Mouse (Mus musculus) liver, adult 2 months (tissue): Measurements from ENCODE around the gene Rhox4b. TPM values are rescaled to one million over a fixed set of nuclear protein-coding genes. Genes with fewer than 3 reads are reported as not detected.
"Not testable (repeated sequence)": the region's sequence is repeated elsewhere in the genome, so short reads cannot be mapped to it uniquely, and the experiment has no call there.

Experiments used
- DNase-seq: peaks from one replicate; pipeline ENCODE4 v3.0.0-alpha.2; 2011; ENCODE audit warnings: low read depth, low spot score; ENCODE audit errors: extremely low read depth
- H3K27ac ChIP-seq: fragments of 200-500 bp; replicated peaks from 2 replicates; pipeline ENCODE4 v1.5.1; 2012; ENCODE audit warnings: low read depth, mild to moderate bottlenecking, control low read depth, inconsistent platforms, low read length; ENCODE audit not compliant: insufficient read depth
- H3K27me3 ChIP-seq: fragments of 200-500 bp; 2 replicates; pipeline ENCODE4 v1.6.1; 2012; ENCODE audit warnings: mild to moderate bottlenecking, moderate library complexity, low read length, inconsistent platforms; ENCODE audit not compliant: control insufficient read depth, insufficient read depth
- H3K36me3 ChIP-seq: fragments of 200-500 bp; 2 replicates; pipeline ENCODE4 v1.6.1; 2012; ENCODE audit warnings: low read length, inconsistent platforms; ENCODE audit not compliant: control insufficient read depth, insufficient read depth
- H3K4me1 ChIP-seq: fragments of 200-500 bp; 2 replicates; pipeline ENCODE4 v1.6.1; 2011; ENCODE audit warnings: low read length; ENCODE audit not compliant: control insufficient read depth, insufficient read depth
- H3K4me3 ChIP-seq: fragments of 200-500 bp; 2 replicates; pipeline ENCODE4 v1.5.1; 2011; ENCODE audit warnings: low read depth, mild to moderate bottlenecking, control low read depth, low read length, moderate library complexity; ENCODE audit not compliant: insufficient read depth
- H3K79me2 ChIP-seq: fragments of 200-500 bp; 2 replicates; pipeline ENCODE4 v1.6.1; 2012; ENCODE audit warnings: inconsistent platforms, mild to moderate bottlenecking, low read length, moderate library complexity; ENCODE audit not compliant: control insufficient read depth, insufficient read depth
- H3K9ac ChIP-seq: fragments of 200-500 bp; 2 replicates; pipeline ENCODE4 v1.6.1; 2012; ENCODE audit warnings: low read depth, mild to moderate bottlenecking, control low read depth, inconsistent platforms, low read length
- WGBS: fragments of 180-500 bp; shearing (Covaris S2); methylation state at CpG from one replicate; pipeline ENCODE4 v1.1.7; 2018; 5-methylcytosine and 5-hydroxymethylcytosine counted together
- polyA plus RNA-seq: library from polyadenylated mRNA; depleted of rRNA; stranded (reverse); fragments of >200 nt; gene quantifications from 2 replicates; pipeline ENCODE4 v1.2.3, GENCODE M21; 2012; rRNA removed
- total RNA-seq: library from RNA; depleted of rRNA; stranded (reverse); fragments of >200 nt; gene quantifications from 2 replicates; pipeline ENCODE4 v1.2.3, GENCODE M21; 2014; rRNA removed

Rhox4b gene
- total RNA-seq = not detected in 2 replicates
- not detected in 2 replicates for polyA plus RNA-seq

DNA sequence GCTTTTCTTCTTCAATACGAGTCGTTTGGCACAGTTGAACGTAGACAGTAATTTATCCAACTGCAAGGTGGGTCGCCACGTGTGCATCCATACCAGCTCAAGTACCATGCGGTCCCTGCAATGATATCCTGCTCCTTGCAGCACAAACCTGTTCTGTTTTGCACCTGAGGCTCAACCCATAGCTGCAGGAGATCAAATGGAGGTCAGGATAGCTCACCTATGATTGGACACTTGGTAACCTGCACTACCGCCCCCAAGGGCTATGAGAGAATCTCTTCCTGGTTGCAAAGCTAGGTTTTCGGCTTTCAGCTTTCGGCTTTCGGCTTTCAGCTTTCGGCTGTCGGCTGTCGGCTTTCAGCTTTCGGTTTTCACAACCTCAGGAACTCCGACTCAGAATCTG lies at the start of gene Rhox4b:
TSS of gene Rhox4b (plus strand) at position 301 of the 400 bp plus-strand sequence.
- WGBS = 89% methylated on average over 14 of the region's 15 CpGs

GRCm38 (mm10) chrX:37390548-37390947 lies 41.7 kb upstream of the Rhox4b start, which contains the start of gene Rhox4a2:
Gene Rhox4a2 (plus strand): TSS chrX:37390848.
- WGBS = 92% methylated on average over 8 of the region's 16 CpGs
- H3K36me3 ChIP-seq, H3K4me1 ChIP-seq, H3K4me3 ChIP-seq, H3K79me2 ChIP-seq, H3K27ac ChIP-seq, DNase-seq, H3K9ac ChIP-seq, H3K27me3 ChIP-seq: not testable (repeated sequence)

More for the DNA sequence above, at the start of gene Rhox4b:
- H3K27me3 ChIP-seq, H3K4me1 ChIP-seq, H3K36me3 ChIP-seq, H3K9ac ChIP-seq, H3K4me3 ChIP-seq, H3K27ac ChIP-seq, DNase-seq, H3K79me2 ChIP-seq: not testable (repeated sequence)

DNA sequence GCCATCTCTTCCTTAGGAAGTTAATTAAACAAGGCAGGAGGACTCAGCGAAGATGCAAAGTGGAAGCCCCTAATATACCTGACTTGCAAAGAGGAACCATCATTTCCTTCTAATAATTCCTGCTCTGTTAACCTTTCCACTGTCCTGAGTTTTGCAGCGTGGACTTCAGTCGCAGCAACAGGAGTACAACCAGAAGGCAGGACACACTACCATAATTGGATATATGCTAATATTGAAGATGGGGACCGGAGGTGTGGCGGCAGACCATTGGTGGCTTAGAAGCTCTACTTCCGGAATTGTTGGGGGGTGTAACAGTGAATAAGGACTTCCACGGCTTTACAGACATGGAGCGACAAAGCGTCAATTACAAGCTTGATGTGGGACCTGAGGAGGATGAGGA lies 20.5 kb upstream of the Rhox4b start, which contains the start of gene Rhox2b:
TSS of gene Rhox2b (plus strand) at position 301 of the 400 bp plus-strand sequence.
- not testable (repeated sequence) for H3K27me3 ChIP-seq, H3K79me2 ChIP-seq, H3K4me1 ChIP-seq, DNase-seq, H3K9ac ChIP-seq, H3K36me3 ChIP-seq, H3K4me3 ChIP-seq, H3K27ac ChIP-seq
- no CpG with 5 or more reads among the region's 9 CpGs for WGBS

DNA sequence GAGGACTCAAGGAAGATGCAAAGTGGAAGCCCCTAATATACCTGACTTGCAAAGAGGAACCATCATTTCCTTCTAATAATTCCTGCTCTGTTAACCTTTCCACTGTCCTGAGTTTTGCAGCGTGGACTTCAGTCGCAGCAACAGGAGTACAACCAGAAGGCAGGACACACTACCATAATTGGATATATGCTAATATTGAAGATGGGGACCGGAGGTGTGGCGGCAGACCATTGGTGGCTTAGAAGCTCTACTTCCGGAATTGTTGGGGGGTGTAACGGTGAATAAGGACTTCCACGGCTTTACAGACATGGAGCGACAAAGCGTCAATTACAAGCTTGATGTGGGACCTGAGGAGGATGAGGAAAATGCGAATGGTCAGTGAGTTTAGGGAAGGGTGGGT lies 21.1 kb downstream of the Rhox4b start, which contains the start of gene Rhox2c:
TSS of gene Rhox2c (plus strand) at position 301 of the 400 bp plus-strand sequence.
- DNase-seq, H3K27ac ChIP-seq, H3K4me3 ChIP-seq, H3K9ac ChIP-seq, H3K79me2 ChIP-seq, H3K4me1 ChIP-seq, H3K27me3 ChIP-seq, H3K36me3 ChIP-seq: not testable (repeated sequence)
- WGBS = 94% methylated on average over 3 of the region's 10 CpGs

DNA sequence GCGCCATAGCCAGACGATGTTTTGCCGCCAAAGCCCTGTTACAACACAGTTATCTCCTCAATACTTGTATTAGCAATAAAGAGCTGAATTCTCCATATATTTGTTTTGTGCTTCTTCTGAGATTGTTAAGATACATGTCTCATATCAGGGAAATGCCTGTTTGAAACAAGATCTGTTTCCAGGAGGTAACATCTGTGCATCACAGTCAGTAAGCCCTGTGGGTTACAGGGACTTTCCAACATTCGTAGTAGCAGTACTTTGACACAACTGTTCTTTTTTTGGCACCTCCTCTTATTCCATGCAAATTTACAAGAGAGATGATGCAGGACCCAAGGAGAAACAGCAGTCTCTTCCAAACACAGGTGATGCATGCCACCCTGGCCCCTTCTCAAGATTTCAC lies 26.0 kb downstream of the Rhox4b start, which contains the start of gene Rhox3c:
TSS of gene Rhox3c (plus strand) at position 301 of the 400 bp plus-strand sequence.
- not testable (repeated sequence) for H3K27me3 ChIP-seq, H3K4me1 ChIP-seq, H3K36me3 ChIP-seq, DNase-seq, H3K27ac ChIP-seq, H3K9ac ChIP-seq, H3K79me2 ChIP-seq, H3K4me3 ChIP-seq
- 95% methylated on average over 3 of the region's 4 CpGs for WGBS

DNA sequence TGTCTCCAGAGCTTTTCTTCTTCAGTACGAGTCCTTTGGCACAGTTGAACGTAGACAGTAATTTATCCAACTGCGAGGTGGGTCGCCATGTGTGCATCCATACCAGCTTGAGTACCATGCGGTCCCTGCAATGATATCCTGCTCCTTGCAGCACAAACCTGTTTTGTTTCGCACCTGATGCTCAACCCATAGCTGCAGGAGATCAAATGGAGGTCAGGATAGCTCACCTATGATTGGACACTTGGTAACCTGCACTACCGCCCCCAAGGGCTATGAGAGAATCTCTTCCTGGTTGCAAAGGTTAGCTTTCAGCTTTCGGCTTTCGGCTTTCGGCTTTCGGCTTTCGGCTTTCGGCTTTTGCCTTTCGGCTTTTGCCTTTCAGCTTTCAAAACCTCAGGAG lies 47.7 kb downstream of the Rhox4b start, which contains the start of gene Rhox4c:
TSS of gene Rhox4c (plus strand) at position 301 of the 400 bp plus-strand sequence.
- H3K9ac ChIP-seq, H3K79me2 ChIP-seq, H3K4me1 ChIP-seq, H3K27ac ChIP-seq, H3K27me3 ChIP-seq, H3K4me3 ChIP-seq, H3K36me3 ChIP-seq, DNase-seq: not testable (repeated sequence)
- 92% methylated on average over 14 of the region's 14 CpGs for WGBS

Other genes with a start within 250 kb of the Rhox4b start
- gene Ndufa1, start 241.3 kb upstream of the Rhox4b start, total RNA-seq = 297 and 311 TPM in 2 replicates
- gene Ndufa1, start 241.3 kb upstream of the Rhox4b start, polyA plus RNA-seq = 260 and 276 TPM in 2 replicates
- 0.87 and 1.1 TPM in 2 replicates for gene Rnf113a1, start 241.2 kb upstream of the Rhox4b start, total RNA-seq
- 1.4 and 1.7 TPM in 2 replicates for gene Rnf113a1, start 241.2 kb upstream of the Rhox4b start, polyA plus RNA-seq
- not detected in 2 replicates for gene Gm9, start 221.5 kb upstream of the Rhox4b start, total RNA-seq
- not detected in 2 replicates for gene Gm9, start 221.5 kb upstream of the Rhox4b start, polyA plus RNA-seq
- not detected in 2 replicates for gene Rhox1, start 210.2 kb upstream of the Rhox4b start, total RNA-seq
- gene Rhox1, start 210.2 kb upstream of the Rhox4b start, polyA plus RNA-seq = not detected in 2 replicates
- gene Rhox2a, start 187.5 kb upstream of the Rhox4b start, total RNA-seq = not detected in 2 replicates
- not detected in 2 replicates for gene Rhox2a, start 187.5 kb upstream of the Rhox4b start, polyA plus RNA-seq
- gene Rhox3a, start 182.6 kb upstream of the Rhox4b start, total RNA-seq = not detected in 2 replicates
- gene Rhox3a, start 182.6 kb upstream of the Rhox4b start, polyA plus RNA-seq = not detected in 2 replicates
- not detected in 2 replicates for gene Rhox4a, start 167.2 kb upstream of the Rhox4b start, total RNA-seq
- not detected in 2 replicates for gene Rhox4a, start 167.2 kb upstream of the Rhox4b start, polyA plus RNA-seq
- gene Rhox3a2, start 52.5 kb upstream of the Rhox4b start, total RNA-seq = not detected in 2 replicates
- gene Rhox3a2, start 52.5 kb upstream of the Rhox4b start, polyA plus RNA-seq = not detected in 2 replicates
- not detected in 2 replicates for gene Rhox4a2, start 41.6 kb upstream of the Rhox4b start, total RNA-seq
- gene Rhox4a2, start 41.6 kb upstream of the Rhox4b start, polyA plus RNA-seq = not detected in 2 replicates
- not detected in 2 replicates for gene Rhox2b, start 20.4 kb upstream of the Rhox4b start, total RNA-seq
- not detected in 2 replicates for gene Rhox2b, start 20.4 kb upstream of the Rhox4b start, polyA plus RNA-seq
- not detected in 2 replicates for gene Rhox2c, start 21.2 kb downstream of the Rhox4b start, total RNA-seq
- not detected in 2 replicates for gene Rhox2c, start 21.2 kb downstream of the Rhox4b start, polyA plus RNA-seq
- gene Rhox3c, start 26.1 kb downstream of the Rhox4b start, total RNA-seq = not detected in 2 replicates
- not detected in 2 replicates for gene Rhox3c, start 26.1 kb downstream of the Rhox4b start, polyA plus RNA-seq
- not detected in 2 replicates for gene Rhox4c, start 47.8 kb downstream of the Rhox4b start, total RNA-seq
- not detected in 2 replicates for gene Rhox4c, start 47.8 kb downstream of the Rhox4b start, polyA plus RNA-seq
- not detected in 2 replicates for gene Rhox2d, start 60.9 kb downstream of the Rhox4b start, total RNA-seq
- gene Rhox2d, start 60.9 kb downstream of the Rhox4b start, polyA plus RNA-seq = not detected in 2 replicates
- not detected in 2 replicates for gene Rhox4d, start 81.9 kb downstream of the Rhox4b start, total RNA-seq
- not detected in 2 replicates for gene Rhox4d, start 81.9 kb downstream of the Rhox4b start, polyA plus RNA-seq
- gene Rhox2e, start 98.0 kb downstream of the Rhox4b start, total RNA-seq = not detected in 2 replicates
- not detected in 2 replicates for gene Rhox2e, start 98.0 kb downstream of the Rhox4b start, polyA plus RNA-seq
- not detected in 2 replicates for gene Rhox3e, start 109.5 kb downstream of the Rhox4b start, total RNA-seq
- not detected in 2 replicates for gene Rhox3e, start 109.5 kb downstream of the Rhox4b start, polyA plus RNA-seq
- gene Rhox4e, start 124.9 kb downstream of the Rhox4b start, total RNA-seq = not detected in 2 replicates
- not detected in 2 replicates for gene Rhox4e, start 124.9 kb downstream of the Rhox4b start, polyA plus RNA-seq
- not detected in 2 replicates for gene Rhox2f, start 138.9 kb downstream of the Rhox4b start, total RNA-seq
- gene Rhox2f, start 138.9 kb downstream of the Rhox4b start, polyA plus RNA-seq = not detected in 2 replicates
- not detected in 2 replicates for gene Rhox3f, start 148.5 kb downstream of the Rhox4b start, total RNA-seq
- not detected in 2 replicates for gene Rhox3f, start 148.5 kb downstream of the Rhox4b start, polyA plus RNA-seq
- not detected in 2 replicates for gene Rhox4f, start 175.2 kb downstream of the Rhox4b start, total RNA-seq
- not detected in 2 replicates for gene Rhox4f, start 175.2 kb downstream of the Rhox4b start, polyA plus RNA-seq
- gene Rhox3g, start 196.1 kb downstream of the Rhox4b start, total RNA-seq = not detected in 2 replicates
- not detected in 2 replicates for gene Rhox3g, start 196.1 kb downstream of the Rhox4b start, polyA plus RNA-seq
- not detected in 2 replicates for gene Rhox2g, start 211.0 kb downstream of the Rhox4b start, total RNA-seq
- gene Rhox2g, start 211.0 kb downstream of the Rhox4b start, polyA plus RNA-seq = not detected in 2 replicates
- not detected in 2 replicates for gene Rhox4g, start 218.8 kb downstream of the Rhox4b start, total RNA-seq
- gene Rhox4g, start 218.8 kb downstream of the Rhox4b start, polyA plus RNA-seq = not detected in 2 replicates
- not detected in 2 replicates for gene Rhox3h, start 236.3 kb downstream of the Rhox4b start, total RNA-seq
- not detected in 2 replicates for gene Rhox3h, start 236.3 kb downstream of the Rhox4b start, polyA plus RNA-seq
- gene Rhox2h, start 240.8 kb downstream of the Rhox4b start, total RNA-seq = not detected in 2 replicates
- not detected in 2 replicates for gene Rhox2h, start 240.8 kb downstream of the Rhox4b start, polyA plus RNA-seq